Mouse (Mus musculus): ENCODE measurements around the gene Cdk5rap3.

Gene Cdk5rap3

GRCm38 (mm10) chr11:96933562-96934276 is 17.4 kb upstream of the Cdk5rap3 start:
- no peak for DNase-seq (ENCODE audit: low read depth, low spot score)

- DNase-seq (ENCODE audit: low read depth, low spot score), result no peak
Observed at GRCm38 (mm10) chr11:96931327-96932062, 15.2 kb upstream of the Cdk5rap3 start.

- DNase-seq (ENCODE audit: low read depth, low spot score), result no peak
Observed at GRCm38 (mm10) chr11:96929766-96930331, 13.6 kb upstream of the Cdk5rap3 start.

GRCm38 (mm10) chr11:96929096-96929765 is 12.9 kb upstream of the Cdk5rap3 start:
- no peak for DNase-seq (ENCODE audit: low read depth, low spot score)

- no peak for DNase-seq (ENCODE audit: low read depth, low spot score)
Observed at GRCm38 (mm10) chr11:96928691-96929090, 12.4 kb upstream of the Cdk5rap3 start.

GRCm38 (mm10) chr11:96928088-96928487 is 11.8 kb upstream of the Cdk5rap3 start, which contains the start of gene Prr15l:
Gene Prr15l, plus strand, starts transcription at chr11:96928104.
- DNase-seq (ENCODE audit: low read depth, low spot score), result no peak

GRCm38 (mm10) chr11:96926587-96926986 is 10.3 kb upstream of the Cdk5rap3 start:
- DNase-seq (ENCODE audit: low read depth, low spot score), result no peak

- DNase-seq (ENCODE audit: low read depth, low spot score), result no peak
Observed at GRCm38 (mm10) chr11:96925469-96926148, 9.3 kb upstream of the Cdk5rap3 start.

- DNase-seq (ENCODE audit: low read depth, low spot score), result no peak
Observed at GRCm38 (mm10) chr11:96924861-96925260, 8.6 kb upstream of the Cdk5rap3 start.

- no peak for DNase-seq (ENCODE audit: low read depth, low spot score)
Observed at GRCm38 (mm10) chr11:96919003-96919402, 2.7 kb upstream of the Cdk5rap3 start.

GRCm38 (mm10) chr11:96917415-96917814 is 1.1 kb upstream of the Cdk5rap3 start:
- DNase-seq (ENCODE audit: low read depth, low spot score), result no peak

GRCm38 (mm10) chr11:96916885-96917396 is 645 bp upstream of the Cdk5rap3 start:
- no peak for DNase-seq (ENCODE audit: low read depth, low spot score)

- no peak for DNase-seq (ENCODE audit: low read depth, low spot score)
Observed at GRCm38 (mm10) chr11:96912682-96913081, 3.6 kb downstream of the Cdk5rap3 start.

- DNase-seq (ENCODE audit: low read depth, low spot score), result peak; percentile 44
Observed at GRCm38 (mm10) chr11:96910003-96910402, 6.3 kb downstream of the Cdk5rap3 start.

- no peak for DNase-seq (ENCODE audit: low read depth, low spot score)
Observed at GRCm38 (mm10) chr11:96908594-96908993, 7.7 kb downstream of the Cdk5rap3 start.

GRCm38 (mm10) chr11:96906431-96907161 is 9.7 kb downstream of the Cdk5rap3 start:
- DNase-seq (ENCODE audit: low read depth, low spot score), result no peak

- DNase-seq (ENCODE audit: low read depth, low spot score), result no peak
Observed at GRCm38 (mm10) chr11:96902639-96903635, 13.4 kb downstream of the Cdk5rap3 start.

GRCm38 (mm10) chr11:96901332-96901731 is 15.0 kb downstream of the Cdk5rap3 start:
- no peak for DNase-seq (ENCODE audit: low read depth, low spot score)

Data from telencephalon, adult 2 months (tissue).